Mouse (Mus musculus): ENCODE measurements around the gene Tspyl2.

- TF ChIP-seq POLR2A (IDR thresholded peaks at IDR 0.05; ENCODE audit: insufficient read depth, low read depth, low read length) (no peak), CTCF (IDR thresholded peaks at IDR 0.05) (no peak)
These were observed 4.8 kb upstream of the Tspyl2 start for GRCm38 (mm10) chrX:152347041-152347440.
